Mouse (Mus musculus): Measurements from ENCODE around the gene Atxn7l2.

- TF ChIP-seq POLR2A (IDR thresholded peaks at IDR 0.05; ENCODE audit: borderline replicate concordance, insufficient read depth, low read length) (no peak), CTCF (IDR thresholded peaks at IDR 0.05; ENCODE audit: borderline replicate concordance, insufficient read depth, low read depth, low read length) (no peak)
These were observed 47.2 kb upstream of the Atxn7l2 start for GRCm38 (mm10) chr3:108257831-108258500.
